ENCODE assay signal across 8 mouse cellular contexts in the genomic region with DNA sequence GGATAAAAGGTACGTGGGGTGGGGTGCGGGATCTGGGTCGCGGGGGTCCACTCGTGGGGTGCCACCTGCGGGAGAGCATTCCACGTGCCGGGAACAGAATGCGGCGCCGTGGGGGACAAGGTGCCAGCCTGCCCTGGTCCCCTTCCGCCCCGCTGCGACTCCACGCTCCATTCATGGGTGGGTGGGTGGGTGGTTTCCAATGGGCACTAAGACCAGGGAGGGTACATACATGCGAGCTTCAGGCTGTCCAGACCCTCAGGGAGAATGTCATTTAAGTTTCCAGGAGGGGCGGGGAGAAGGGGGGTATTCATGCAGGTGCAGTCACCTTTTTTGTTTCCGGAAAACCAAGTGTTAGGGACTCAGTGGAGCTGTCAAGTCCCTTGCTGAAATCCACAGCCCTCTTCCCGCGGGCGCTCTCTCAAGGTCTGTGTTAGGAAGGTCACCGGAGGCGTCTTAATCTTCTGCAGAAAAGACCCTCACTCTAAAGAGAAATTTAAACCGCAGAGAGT. TPM values are rescaled to one million over a fixed set of nuclear protein-coding genes. Genes with fewer than 3 reads are reported as not detected.
DNase-seq lines count a peak whose midpoint lies in the region; ATAC-seq and TF ChIP-seq lines count a peak whose summit lies in the region.

No protein-coding gene starts in this region.

- peak overlapping the region; percentile 86 for H3K4me2 ChIP-seq in hindbrain, embryonic 16.5 days (ENCODE audit: low read length)
- peak overlapping the region; percentile 99 for H3K4me2 ChIP-seq in neural tube, embryonic 11.5 days (ENCODE audit: low read depth)

- no peak for TF ChIP-seq POLR2A in spleen, adult 2 months (IDR thresholded peaks at IDR 0.05; ENCODE audit: low read depth, low read length)

- peak; percentile 17 for DNase-seq in embryo, embryonic 10.5 days (ENCODE audit: low spot score)
- DNase-seq in embryo, embryonic 11 days, result no peak
- DNase-seq in spleen, adult 2 months (ENCODE audit: low read depth in 1 of 2, low spot score in 2 of 2), result no peak
- DNase-seq in spleen, adult 18-20 months, result no peak
- DNase-seq in neural tube, embryonic 11.5 days (ENCODE audit: low spot score), result no peak
- no peak for DNase-seq in left cerebral cortex, adult 9 months (ENCODE audit: low spot score in 2 of 2)
- DNase-seq in frontal cortex, postnatal 25 days (ENCODE audit: low spot score in 2 of 2), result no peak

- 28% methylated on average over 24 of the region's 24 CpGs for WGBS in spleen, adult 2 months
- WGBS in hindbrain, embryonic 16.5 days, result 6% methylated on average over 13 of the region's 24 CpGs
- 12% methylated on average over 22 of the region's 24 CpGs for WGBS in neural tube, embryonic 11.5 days

- peak overlapping the region; percentile 85 for H3K9ac ChIP-seq in hindbrain, embryonic 16.5 days (ENCODE audit: low read depth, low read length)
- H3K9ac ChIP-seq in neural tube, embryonic 11.5 days (ENCODE audit: low read length), result peak overlapping the region; percentile 50

- no peaks in the 10 kb centered on the region for H3K4me1 ChIP-seq in spleen, adult 2 months (ENCODE audit: control insufficient read depth, insufficient read depth, insufficient read length)
- peaks cover 5% of the 10 kb centered on the region for H3K4me1 ChIP-seq in hindbrain, embryonic 16.5 days (ENCODE audit: control insufficient read depth, insufficient read depth, low read depth, low read length)
- no peaks in the 10 kb centered on the region for H3K4me1 ChIP-seq in neural tube, embryonic 11.5 days (ENCODE audit: control insufficient read depth, insufficient read depth, low read length)

- H3K27me3 ChIP-seq in spleen, adult 2 months (ENCODE audit: control insufficient read depth, insufficient read depth, low read length), result peaks cover 4% of the 10 kb centered on the region; the same call in 1 of the 2 replicates
- H3K27me3 ChIP-seq in hindbrain, embryonic 16.5 days (replicated peaks; ENCODE audit: control insufficient read depth, insufficient read depth, low read length), result no peaks in the 10 kb centered on the region
- H3K27me3 ChIP-seq in neural tube, embryonic 11.5 days (ENCODE audit: control insufficient read depth, insufficient read depth, low read length), result peaks cover 15% of the 10 kb centered on the region

- ATAC-seq in hindbrain, embryonic 16.5 days, result peak; percentile 63
- no peak for ATAC-seq in neural tube, embryonic 11.5 days (ENCODE audit: insufficient read depth, low FRiP score, low TSS enrichment)

- H3K36me3 ChIP-seq in spleen, adult 2 months (ENCODE audit: control insufficient read depth, insufficient read depth, low read length), result no peaks in the 10 kb centered on the region
- no peaks in the 10 kb centered on the region for H3K36me3 ChIP-seq in hindbrain, embryonic 16.5 days (ENCODE audit: control insufficient read depth, insufficient read depth, low read length)
- H3K36me3 ChIP-seq in neural tube, embryonic 11.5 days (ENCODE audit: control insufficient read depth, insufficient read depth, low read length), result no peaks in the 10 kb centered on the region

- H3K27ac ChIP-seq in spleen, adult 2 months (ENCODE audit: insufficient read depth, low read length), result no peak overlapping the region
- peak overlapping the region; percentile 61 for H3K27ac ChIP-seq in hindbrain, embryonic 16.5 days (ENCODE audit: low read depth, low read length)
- H3K27ac ChIP-seq in neural tube, embryonic 11.5 days (ENCODE audit: low read depth, low read length), result no peak overlapping the region

- TF ChIP-seq CTCF in spleen, adult 2 months (IDR thresholded peaks at IDR 0.05; ENCODE audit: extremely low read depth, insufficient read depth, insufficient read length, insufficient replicate concordance), result no peak

- H3K4me3 ChIP-seq in spleen, adult 2 months (ENCODE audit: extremely low read depth, insufficient read depth, insufficient read length), result peak overlapping the region; percentile 10; the same call in 1 of the 2 replicates
- peak overlapping the region; percentile 64 for H3K4me3 ChIP-seq in hindbrain, embryonic 16.5 days (ENCODE audit: low read length)
- H3K4me3 ChIP-seq in neural tube, embryonic 11.5 days (ENCODE audit: low read depth, low read length), result peak overlapping the region; percentile 61

- H3K9me3 ChIP-seq in hindbrain, embryonic 16.5 days (ENCODE audit: control insufficient read depth, low read length), result no peaks in the 10 kb centered on the region
- H3K9me3 ChIP-seq in neural tube, embryonic 11.5 days (ENCODE audit: control insufficient read depth, low read length), result no peaks in the 10 kb centered on the region

RNA-seq across cellular contexts. Expression of a gene that starts 0.4 kb away (rescaled TPM):
- 7.6 and 11.3 TPM in 2 replicates for polyA plus RNA-seq in spleen, adult 2 months (2012; rRNA removed)
- 38.6 and 41.3 TPM in 2 replicates for polyA plus RNA-seq in hindbrain, embryonic 16.5 days (2015; fragmentation: Nextera tagmentation; extraction: Ambion mirVana)
- 9.8 and 11.9 TPM in 2 replicates for polyA plus RNA-seq in neural tube, embryonic 11.5 days (2014; fragmentation: Nextera tagmentation; extraction: Ambion mirVana)

Comparison
In these comparisons a context has a peak if more than half of its experiments do, and no peak if none do; other contexts are left out.
1. H3K4me3 ChIP-seq: peak in every context shown above with its lines; median percentile 64 in hindbrain, embryonic 16.5 days; 61 in neural tube, embryonic 11.5 days; 10 in spleen, adult 2 months.